ENCODE assay signal across 18 mouse cellular contexts in genomic region chr2:54028851-54029250, GRCm38 (mm10). TPM values are rescaled to one million over a fixed set of nuclear protein-coding genes. Genes with fewer than 3 reads are reported as not detected.
"Had no signal": no experiment of that assay in that cellular context is flagged by ENCODE, and none has a peak within 500 bp of the region (broad histone marks: within the 10 kb centered on the region; RNA-seq: fewer than 3 reads in every experiment).

No protein-coding gene starts in this region.

- DNase-seq: retina, postnatal 1 day; right cerebral cortex, adult 18-20 months; right cerebral cortex, postnatal 14 days; right cerebral cortex, postnatal 25 days; right cerebral cortex, postnatal 4 days; spleen, adult 18-20 months; thymus, adult 18-20 months; thymus, adult 2 months; thymus, postnatal 14 days; thymus, postnatal 25 days; thymus, postnatal 36 days; thymus, postnatal 4 days had no signal

- H3K4me1 ChIP-seq: neural tube, embryonic 13.5 days; neural tube, embryonic 15.5 days; stomach, embryonic 15.5 days had no signal

- H3K27me3 ChIP-seq: neural tube, embryonic 13.5 days; neural tube, embryonic 15.5 days; stomach, embryonic 15.5 days had no signal

- H3K4me3 ChIP-seq: neural tube, embryonic 13.5 days; neural tube, embryonic 15.5 days; stomach, embryonic 15.5 days had no signal

- H3K36me3 ChIP-seq: neural tube, embryonic 13.5 days; neural tube, embryonic 15.5 days; stomach, embryonic 15.5 days had no signal

- H3K27ac ChIP-seq: neural tube, embryonic 13.5 days; neural tube, embryonic 15.5 days; stomach, embryonic 15.5 days; stomach, postnatal 0 days had no signal

- H3K9me3 ChIP-seq: neural tube, embryonic 13.5 days; neural tube, embryonic 15.5 days; stomach, embryonic 15.5 days had no signal

- H3K9ac ChIP-seq: neural tube, embryonic 13.5 days; neural tube, embryonic 15.5 days; stomach, embryonic 15.5 days had no signal

- H3K4me2 ChIP-seq: neural tube, embryonic 13.5 days; neural tube, embryonic 15.5 days; stomach, embryonic 15.5 days had no signal

RNA-seq across cellular contexts. Expression of gene Rprm, which starts 56.5 kb away (rescaled TPM):
- total RNA-seq: neutrophil, adult 5-6 weeks had no signal
- polyA plus RNA-seq: testis, adult 2 months had no signal
